Mouse (Mus musculus): ENCODE measurements at regions not wholly inside any gene's neighbourhood (a gene's known extent, or its start where the extent isn't known, plus 50 kb on each side); places are given as distances from the start of the nearest gene placed in this dataset.
A peak's percentile ranks its signal among the peaks of the same experiment; 100 is the strongest.
"Not testable (repeated sequence)": the region's sequence is repeated elsewhere in the genome, so short reads cannot be mapped to it uniquely, and the experiment has no call there.

DNA sequence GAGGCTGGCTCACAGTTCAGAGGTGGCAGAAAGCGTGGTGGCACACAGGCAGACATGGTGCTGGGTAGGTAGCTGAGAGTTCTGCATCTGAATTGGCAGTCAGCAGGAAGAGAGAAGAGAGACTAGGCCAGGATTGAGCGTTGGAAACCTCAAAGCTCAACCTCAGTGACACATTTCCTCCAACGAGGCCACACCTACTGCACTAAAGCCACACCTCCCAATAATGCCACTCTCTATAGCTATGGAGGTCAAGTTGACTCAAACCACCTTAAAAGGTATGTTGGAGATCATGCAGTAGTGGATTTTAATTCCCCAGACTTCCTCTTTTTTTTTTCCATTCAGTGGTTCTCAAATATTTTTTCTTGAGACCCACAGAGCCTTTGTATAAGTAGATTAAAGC lies 57.1 kb downstream of the Ccdc54 start:
- DNase-seq (ENCODE audit: low spot score) = no peak
- peaks cover 12% of the 10 kb centered on the region for H3K4me1 ChIP-seq
- H3K27me3 ChIP-seq (ENCODE audit: low read depth, poor library complexity, severe bottlenecking) = peaks cover 12% of the 10 kb centered on the region; the same call in 1 of the 2 replicates
- no peak overlapping the region for H3K4me3 ChIP-seq
- H3K36me3 ChIP-seq = no peaks in the 10 kb centered on the region
- H3K27ac ChIP-seq (replicated peaks) = no peak overlapping the region
- 83% methylated on average over 3 of the region's 3 CpGs for WGBS
- no peaks in the 10 kb centered on the region for H3K9me3 ChIP-seq (replicated peaks)

DNA sequence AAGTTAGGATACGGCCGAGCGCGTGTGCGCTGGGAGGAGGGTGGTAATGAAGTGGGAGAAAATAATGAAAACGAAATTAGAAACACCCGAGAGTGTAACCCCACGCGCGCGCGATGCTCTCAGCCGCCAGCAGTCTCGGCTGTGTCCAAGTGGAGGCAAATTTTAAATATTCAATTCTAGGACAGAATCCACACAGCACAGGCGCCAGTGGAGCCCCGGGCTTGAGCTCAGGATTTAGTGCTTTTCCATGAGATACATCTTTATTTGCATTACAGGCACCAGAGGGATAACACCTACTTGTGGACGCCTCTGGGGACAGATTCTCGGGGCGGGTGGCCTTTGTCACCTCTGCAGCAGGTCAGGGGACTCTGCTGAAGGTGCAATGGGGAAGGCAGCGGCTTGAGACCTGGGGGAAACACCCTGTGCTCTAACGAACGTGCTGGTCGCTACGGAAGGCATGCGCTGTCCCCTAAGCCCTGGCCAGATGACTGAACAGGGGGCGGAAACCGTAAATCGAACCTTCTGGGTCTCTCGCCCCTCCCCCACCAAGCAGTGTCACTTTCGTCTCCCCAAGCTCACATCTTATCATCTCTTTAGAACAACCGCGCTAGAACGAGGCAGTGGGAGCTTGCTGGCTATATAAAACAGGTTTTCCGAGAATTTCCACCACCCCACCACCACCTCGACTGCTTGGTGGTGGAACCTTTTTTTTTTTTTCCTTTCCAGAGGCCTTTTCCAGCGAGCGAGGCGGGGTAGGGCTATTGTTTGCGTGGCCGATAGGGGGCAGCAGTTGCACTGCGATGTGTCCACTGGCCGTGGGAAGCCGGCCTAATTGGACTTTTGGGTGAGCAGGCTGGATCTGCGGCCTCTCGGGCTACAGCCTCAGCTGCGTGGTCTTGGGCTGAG lies 61.2 kb downstream of the Ccdc54 start:
- Histone ChIP-seq H3K27ac (replicated peaks) (peak overlapping the region; percentile 94), H3K27me3 (ENCODE audit: low read depth, poor library complexity, severe bottlenecking) (peaks cover 28% of the 10 kb centered on the region), H3K4me3 (peak overlapping the region; percentile 81), H3K36me3 (no peaks in the 10 kb centered on the region), H3K4me1 (peaks cover 16% of the 10 kb centered on the region), H3K9me3 (replicated peaks) (no peaks in the 10 kb centered on the region)
- WGBS = under 1% methylated on average over 46 of the region's 46 CpGs
- DNase-seq (ENCODE audit: low spot score) = peak; percentile 90

DNA sequence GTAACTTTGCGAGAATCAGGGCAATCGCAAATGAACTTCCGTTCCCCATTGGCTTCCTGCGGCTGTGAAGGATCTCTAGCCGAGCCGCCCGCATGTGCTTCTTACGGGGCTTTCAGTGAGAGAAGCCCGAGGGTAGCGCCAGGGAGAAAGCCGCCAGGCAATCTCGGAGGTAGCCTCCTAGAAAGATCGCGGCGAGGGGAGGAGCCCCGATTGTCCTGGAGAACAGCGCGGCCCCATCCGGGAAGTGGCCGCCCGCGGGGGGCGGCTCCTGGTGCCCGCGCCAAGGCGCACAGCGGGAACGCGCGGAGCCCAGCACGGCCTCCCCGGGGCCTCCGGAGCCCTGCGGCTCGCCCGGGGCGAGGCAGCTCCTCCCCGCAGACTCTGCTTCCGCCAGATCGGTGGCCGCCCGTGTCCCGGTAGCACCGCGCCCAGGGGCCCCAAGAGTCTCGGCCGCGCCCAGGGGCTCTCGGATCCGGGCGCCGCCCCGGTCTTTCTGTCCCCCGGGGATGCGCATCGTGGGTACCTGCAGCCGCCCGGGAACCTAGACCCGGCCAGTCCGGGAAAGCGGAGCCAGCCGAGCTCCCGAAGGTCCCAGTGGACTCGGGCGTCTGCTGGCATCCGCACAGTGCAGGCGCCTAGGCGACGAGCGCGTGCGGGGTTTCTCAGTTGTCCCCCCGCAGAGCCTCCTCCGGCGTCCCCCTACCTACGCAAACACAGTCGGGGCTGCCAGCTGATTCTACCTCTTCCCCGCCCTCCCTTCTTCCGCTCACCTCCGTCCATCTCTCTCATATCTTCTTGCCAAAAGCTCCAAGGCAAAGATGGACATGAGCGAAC lies 62.1 kb downstream of the Ccdc54 start:
- peak overlapping the region; percentile 81 for H3K4me3 ChIP-seq
- H3K4me1 ChIP-seq = peaks cover 17% of the 10 kb centered on the region
- H3K36me3 ChIP-seq = no peaks in the 10 kb centered on the region
- under 1% methylated on average over 79 of the region's 81 CpGs for WGBS
- DNase-seq (ENCODE audit: low spot score) = peak; percentile 80
- H3K9me3 ChIP-seq (replicated peaks) = no peaks in the 10 kb centered on the region
- H3K27me3 ChIP-seq (ENCODE audit: low read depth, poor library complexity, severe bottlenecking) = peaks cover 28% of the 10 kb centered on the region
- peak overlapping the region; percentile 94 for H3K27ac ChIP-seq (replicated peaks)

- Histone ChIP-seq H3K27me3 (ENCODE audit: low read depth, poor library complexity, severe bottlenecking) (peaks cover 28% of the 10 kb centered on the region), H3K9me3 (replicated peaks) (no peaks in the 10 kb centered on the region), H3K27ac (replicated peaks) (peak overlapping the region; percentile 94), H3K36me3 (no peaks in the 10 kb centered on the region), H3K4me1 (peaks cover 17% of the 10 kb centered on the region), H3K4me3 (peak overlapping the region; percentile 81)
- DNase-seq (ENCODE audit: low spot score) = no peak
- under 1% methylated on average over 9 of the region's 9 CpGs for WGBS
These were observed 62.6 kb downstream of the Ccdc54 start for GRCm38 (mm10) chr16:50528355-50528676.

DNA sequence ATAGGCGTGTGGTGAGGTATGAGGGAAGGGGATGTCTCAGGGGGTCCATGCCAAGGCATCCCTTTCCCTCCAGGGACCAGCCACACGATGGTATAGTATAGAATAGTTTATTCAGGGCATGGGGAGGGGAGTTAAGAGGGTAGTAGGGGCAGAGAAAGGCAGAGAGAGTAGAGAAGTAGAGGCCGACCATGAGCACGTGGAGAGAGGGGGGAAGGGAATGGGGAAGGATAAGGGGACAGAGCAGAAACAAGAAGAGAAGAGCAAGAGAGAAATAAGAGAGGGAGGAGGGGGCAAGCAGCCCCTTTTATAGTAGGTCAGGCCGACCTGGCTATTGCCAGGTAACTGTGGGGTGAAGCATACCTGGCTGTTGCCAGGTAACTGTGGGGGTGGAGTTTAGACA lies 64.0 kb downstream of the Ccdc54 start:
- peaks cover 28% of the 10 kb centered on the region for H3K27me3 ChIP-seq (ENCODE audit: low read depth, poor library complexity, severe bottlenecking)
- H3K4me3 ChIP-seq; H3K27ac ChIP-seq (replicated peaks); H3K9me3 ChIP-seq (replicated peaks); H3K36me3 ChIP-seq; DNase-seq (ENCODE audit: low spot score): not testable (repeated sequence)
- peaks cover 17% of the 10 kb centered on the region for H3K4me1 ChIP-seq
- 80% methylated on average over 5 of the region's 5 CpGs for WGBS

GRCm38 (mm10) chr16:50525934-50526366 lies 65.0 kb downstream of the Ccdc54 start:
- DNase-seq (ENCODE audit: low spot score) = no peak
- H3K4me3 ChIP-seq = no peak overlapping the region
- H3K27me3 ChIP-seq (ENCODE audit: low read depth, poor library complexity, severe bottlenecking) = peaks cover 20% of the 10 kb centered on the region
- WGBS = 90% methylated on average over 11 of the region's 11 CpGs
- no peaks in the 10 kb centered on the region for H3K36me3 ChIP-seq
- H3K4me1 ChIP-seq = peaks cover 17% of the 10 kb centered on the region
- H3K9me3 ChIP-seq (replicated peaks) = no peaks in the 10 kb centered on the region
- H3K27ac ChIP-seq (replicated peaks) = no peak overlapping the region

- DNase-seq (ENCODE audit: low spot score) = no peak
These were observed 65.5 kb downstream of the Ccdc54 start for GRCm38 (mm10) chr16:50525504-50525903.

GRCm38 (mm10) chr16:50519610-50520009 lies 71.3 kb downstream of the Ccdc54 start:
- Histone ChIP-seq H3K27ac (replicated peaks) (no peak overlapping the region), H3K4me3 (no peak overlapping the region), H3K27me3 (ENCODE audit: low read depth, poor library complexity, severe bottlenecking) (no peaks in the 10 kb centered on the region), H3K36me3 (no peaks in the 10 kb centered on the region), H3K4me1 (0 out of 2 replicates have a peak, but pooled peaks cover under 1% of the 10 kb centered on the region), H3K9me3 (replicated peaks) (no peaks in the 10 kb centered on the region)
- 78% methylated on average over 10 of the region's 10 CpGs for WGBS
- DNase-seq (ENCODE audit: low spot score) = no peak

More at GRCm38 (mm10) chr16:50525504-50525903, 65.5 kb downstream of the Ccdc54 start:
- H3K4me1 ChIP-seq = peaks cover 16% of the 10 kb centered on the region
- peaks cover 17% of the 10 kb centered on the region for H3K27me3 ChIP-seq (ENCODE audit: low read depth, poor library complexity, severe bottlenecking)
- no peaks in the 10 kb centered on the region for H3K36me3 ChIP-seq
- no peak overlapping the region for H3K27ac ChIP-seq (replicated peaks)
- H3K4me3 ChIP-seq = no peak overlapping the region
- no peaks in the 10 kb centered on the region for H3K9me3 ChIP-seq (replicated peaks)
- WGBS = 93% methylated on average over 9 of the region's 9 CpGs

GRCm38 (mm10) chr16:50516579-50516978 lies 74.4 kb downstream of the Ccdc54 start:
- DNase-seq (ENCODE audit: low spot score) = no peak
- 80% methylated on average over 11 of the region's 11 CpGs for WGBS
- Histone ChIP-seq H3K4me3 (no peak overlapping the region), H3K9me3 (replicated peaks) (no peaks in the 10 kb centered on the region), H3K36me3 (no peaks in the 10 kb centered on the region), H3K4me1 (no peaks in the 10 kb centered on the region), H3K27me3 (ENCODE audit: low read depth, poor library complexity, severe bottlenecking) (no peaks in the 10 kb centered on the region), H3K27ac (replicated peaks) (no peak overlapping the region)

- H3K4me1 ChIP-seq = no peaks in the 10 kb centered on the region
- no peak overlapping the region for H3K27ac ChIP-seq (replicated peaks)
- H3K9me3 ChIP-seq (replicated peaks) = no peaks in the 10 kb centered on the region
- H3K36me3 ChIP-seq = no peaks in the 10 kb centered on the region
- no peaks in the 10 kb centered on the region for H3K27me3 ChIP-seq (ENCODE audit: low read depth, poor library complexity, severe bottlenecking)
- WGBS = 95% methylated on average over 8 of the region's 8 CpGs
- no peak overlapping the region for H3K4me3 ChIP-seq
- no peak for DNase-seq (ENCODE audit: low spot score)
These were observed 75.9 kb downstream of the Ccdc54 start for GRCm38 (mm10) chr16:50515039-50515438.

DNA sequence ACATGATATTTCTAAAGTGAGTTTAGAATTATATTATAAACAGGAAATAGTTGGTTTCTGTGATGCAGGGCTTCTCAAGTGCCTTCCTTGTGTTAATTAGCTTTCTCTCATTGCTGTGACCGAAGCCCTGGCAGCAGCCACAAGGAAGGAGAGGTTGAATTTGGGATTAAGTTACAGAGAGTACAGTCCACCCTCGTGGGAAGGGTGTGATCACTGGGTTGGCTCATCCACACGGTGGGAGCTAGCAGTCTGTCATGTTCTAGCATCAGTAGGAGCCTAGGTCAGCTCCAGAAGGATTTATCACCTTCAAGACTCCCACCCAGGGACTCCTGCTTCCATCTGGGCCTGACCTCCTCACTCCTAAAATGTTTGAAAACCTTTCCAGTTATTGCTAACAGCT lies 78.9 kb downstream of the Ccdc54 start:
- Histone ChIP-seq H3K4me3 (no peak overlapping the region), H3K27me3 (ENCODE audit: low read depth, poor library complexity, severe bottlenecking) (no peaks in the 10 kb centered on the region), H3K27ac (replicated peaks) (no peak overlapping the region), H3K9me3 (replicated peaks) (no peaks in the 10 kb centered on the region), H3K4me1 (peaks cover 9% of the 10 kb centered on the region), H3K36me3 (no peaks in the 10 kb centered on the region)
- 60% methylated on average over 3 of the region's 3 CpGs for WGBS
- no peak for DNase-seq (ENCODE audit: low spot score)

DNA sequence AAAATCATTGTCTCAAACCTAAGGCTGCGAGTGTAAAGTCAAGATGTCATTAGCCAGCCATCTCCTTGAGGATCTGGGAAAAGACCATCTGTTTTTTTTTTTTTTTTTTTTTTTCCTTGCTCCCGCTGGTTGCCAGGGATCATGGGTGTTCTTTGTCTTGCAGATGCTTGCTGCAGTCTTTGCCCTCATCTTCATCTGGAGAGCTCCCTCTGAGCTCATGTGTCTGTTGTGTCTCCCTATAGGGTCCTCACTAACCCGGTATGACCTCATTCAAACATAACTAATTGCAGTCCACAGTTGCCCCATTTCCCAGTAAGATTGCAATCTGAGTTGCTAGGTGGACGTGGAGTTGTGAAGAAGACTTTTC lies 77.3 kb upstream of the Bbx start:
- Histone ChIP-seq H3K27me3 (ENCODE audit: low read depth, poor library complexity, severe bottlenecking) (no peaks in the 10 kb centered on the region), H3K4me3 (no peak overlapping the region), H3K27ac (replicated peaks) (no peak overlapping the region), H3K36me3 (no peaks in the 10 kb centered on the region), H3K4me1 (peaks cover 9% of the 10 kb centered on the region), H3K9me3 (replicated peaks) (no peaks in the 10 kb centered on the region)
- whole genome bisulfite sequencing = 51% methylated on average over 4 of the region's 4 CpGs
- no peak for DNase-seq (ENCODE audit: low spot score)
